Mouse (Mus musculus) embryonic facial prominence, embryonic 12.5 days (tissue): ENCODE results near the gene Dao. TPM values are rescaled to one million over a fixed set of nuclear protein-coding genes. Genes with fewer than 3 reads are reported as not detected.

Experiments
- ATAC-seq: fragments of 200-750 bp; cut with Nextera tagmentation; 2 replicates; pipeline ENCODE4 v1.8.0; 2017; ENCODE audit not compliant: insufficient number of reproducible peaks, insufficient read depth, low FRiP score, low TSS enrichment
- H3K27ac ChIP-seq: fragments of 300-500 bp; sonication (generic); 2 replicates; pipeline ENCODE4 v1.5.1; 2016; ENCODE audit warnings: mild to moderate bottlenecking
- H3K27me3 ChIP-seq: fragments of 300-500 bp; sonication (generic); 2 replicates; pipeline ENCODE4 v1.6.1; 2016; ENCODE audit warnings: mild to moderate bottlenecking, moderate library complexity
- H3K36me3 ChIP-seq: fragments of 300-500 bp; sonication (generic); 2 replicates; pipeline ENCODE4 v1.6.1; 2016; ENCODE audit warnings: mild to moderate bottlenecking
- H3K4me1 ChIP-seq: fragments of 300-500 bp; sonication (generic); 2 replicates; pipeline ENCODE4 v1.6.1; 2016
- H3K4me2 ChIP-seq: fragments of 300-500 bp; sonication (generic); replicated peaks from 2 replicates; pipeline ENCODE4 v1.6.1; 2016; ENCODE audit warnings: mild to moderate bottlenecking, moderate library complexity
- H3K4me3 ChIP-seq: fragments of 300-500 bp; sonication (generic); 2 replicates; pipeline ENCODE4 v1.5.1; 2016; ENCODE audit warnings: mild to moderate bottlenecking
- H3K9ac ChIP-seq: fragments of 300-500 bp; sonication (generic); 2 replicates; pipeline ENCODE4 v1.6.1; 2016; ENCODE audit warnings: mild to moderate bottlenecking, moderate library complexity
- H3K9me3 ChIP-seq: fragments of 300-500 bp; sonication (generic); 2 replicates; pipeline ENCODE4 v1.6.1; 2016; ENCODE audit warnings: mild to moderate bottlenecking, moderate library complexity
- WGBS: fragments of 180-500 bp; shearing (Covaris S2); methylation state at CpG from one replicate; pipeline ENCODE4 v1.1.7; 2016; 5-methylcytosine and 5-hydroxymethylcytosine counted together
- polyA plus RNA-seq: library from polyadenylated mRNA; unstranded; fragments of >200 nt; fragmentation: Nextera tagmentation; extraction: Ambion mirVana; gene quantifications from 2 replicates; pipeline ENCODE4 v1.2.1, GENCODE M21; 2016

Gene Dao
- polyA plus RNA-seq, 1 experiment from 2014 or later = not detected

DNA sequence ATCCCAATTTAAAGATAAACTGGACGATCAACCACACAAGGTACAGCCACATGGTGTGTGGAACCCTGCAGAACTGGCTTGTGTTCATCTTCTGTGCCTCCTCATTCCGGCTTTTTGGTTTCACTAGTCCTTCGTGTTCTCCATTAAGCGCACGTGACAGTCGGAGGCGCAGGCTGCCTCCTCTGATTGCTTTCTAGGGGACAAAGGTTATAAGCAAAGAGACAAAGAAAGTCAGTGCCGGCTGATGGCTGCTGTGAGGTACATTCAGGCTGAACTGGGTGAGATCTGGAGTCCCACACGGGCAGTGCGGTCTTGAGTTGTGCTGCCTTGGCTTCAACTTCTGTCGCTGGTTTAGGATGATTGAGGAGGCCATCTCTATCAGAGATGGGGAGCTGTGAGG is 1.1 kb downstream of the Dao start:
- WGBS = 86% methylated on average over 11 of the region's 11 CpGs
- ATAC-seq = no peak
- Histone ChIP-seq H3K4me2 (no peak overlapping the region), H3K4me3 (no peak overlapping the region), H3K9me3 (no peaks in the 10 kb centered on the region), H3K27me3 (no peaks in the 10 kb centered on the region; the same call in 1 of the 2 replicates), H3K9ac (no peak overlapping the region), H3K27ac (no peak overlapping the region), H3K4me1 (no peaks in the 10 kb centered on the region), H3K36me3 (no peaks in the 10 kb centered on the region)

DNA sequence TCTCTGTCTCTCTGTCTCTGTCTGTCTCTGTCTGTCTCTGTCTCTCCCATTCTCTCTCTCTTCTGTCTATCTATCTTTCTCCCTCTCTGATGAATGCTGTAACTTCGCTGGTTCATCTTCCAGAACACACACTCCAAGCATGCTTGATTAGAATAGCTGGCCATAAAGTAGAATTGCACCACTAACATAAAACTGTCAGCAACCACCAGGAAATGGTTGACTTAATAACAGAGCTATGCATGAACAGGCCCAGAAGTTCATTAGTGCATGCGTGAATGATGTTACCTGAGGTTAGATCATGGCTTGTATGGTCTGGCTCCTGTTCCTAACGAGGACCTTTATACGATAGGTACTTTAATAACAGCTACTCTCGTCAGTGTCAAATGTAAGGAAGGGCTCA is 1.6 kb downstream of the Dao start:
- H3K4me1 ChIP-seq = no peaks in the 10 kb centered on the region
- no peak overlapping the region for H3K9ac ChIP-seq
- no peaks in the 10 kb centered on the region; the same call in 1 of the 2 replicates for H3K27me3 ChIP-seq
- no peaks in the 10 kb centered on the region for H3K9me3 ChIP-seq
- H3K36me3 ChIP-seq = no peaks in the 10 kb centered on the region
- 87% methylated on average over 5 of the region's 5 CpGs for WGBS
- ATAC-seq = no peak
- H3K27ac ChIP-seq = no peak overlapping the region
- H3K4me2 ChIP-seq = no peak overlapping the region
- H3K4me3 ChIP-seq = no peak overlapping the region

DNA sequence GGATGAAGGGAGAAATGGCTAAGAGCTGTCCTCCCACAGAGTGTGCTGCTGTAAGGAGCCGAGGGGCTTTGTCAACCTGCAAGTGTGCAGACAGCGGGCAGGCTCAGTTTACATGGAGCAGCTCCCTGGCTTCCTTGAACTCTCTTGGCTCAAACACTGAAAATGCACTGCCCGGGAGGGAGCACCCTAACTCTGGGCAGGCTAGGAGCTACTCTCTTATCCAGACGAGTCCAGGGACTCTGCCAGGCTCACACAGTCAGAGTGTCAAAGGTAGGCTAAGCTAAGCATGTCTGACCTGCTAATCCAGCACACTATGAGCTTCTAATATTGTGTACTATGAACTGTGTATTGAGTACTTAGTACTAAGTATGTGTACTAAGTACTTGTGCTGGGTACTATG is 3.5 kb downstream of the Dao start:
- WGBS = 77% methylated on average over 4 of the region's 4 CpGs
- ATAC-seq = no peak
- no peak overlapping the region for H3K9ac ChIP-seq

DNA sequence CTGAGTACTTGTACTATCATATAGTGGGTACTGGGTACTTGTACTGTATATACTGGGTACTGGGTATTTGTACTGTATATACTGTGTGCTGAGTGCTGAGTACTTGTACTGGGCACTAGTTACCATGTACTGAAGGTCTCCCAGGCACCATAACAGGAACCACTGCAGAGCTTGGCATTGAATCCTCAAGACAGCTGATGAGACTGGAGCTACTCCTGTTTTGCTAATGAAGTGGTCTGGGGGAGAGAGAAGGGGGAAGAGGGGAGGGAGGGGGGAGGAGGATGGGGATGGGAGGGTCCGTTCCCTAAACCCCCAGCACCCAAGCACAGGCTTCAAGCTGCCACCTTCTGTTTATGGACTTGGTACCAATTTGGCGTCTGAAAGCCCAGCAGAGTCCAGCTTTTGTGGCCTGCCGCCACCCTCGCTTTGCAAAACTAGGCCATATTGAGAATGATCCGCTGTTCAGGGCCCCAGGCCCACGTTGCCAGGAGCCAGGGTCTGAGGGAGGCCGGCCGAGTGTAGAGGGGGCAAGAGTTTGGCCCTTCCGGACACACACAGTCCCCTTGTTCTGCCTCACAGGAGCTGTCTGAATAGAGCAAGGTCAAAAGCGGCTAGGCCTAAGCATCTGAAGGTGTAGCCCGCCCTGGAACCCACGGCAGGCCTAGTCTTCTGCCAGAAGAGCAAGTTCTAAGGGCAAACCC is 4.4 kb downstream of the Dao start:
- 75% methylated on average over 12 of the region's 12 CpGs for WGBS
- Histone ChIP-seq H3K9ac (no peak overlapping the region), H3K4me2 (no peak overlapping the region), H3K27ac (no peak overlapping the region), H3K4me3 (no peak overlapping the region), H3K4me1 (no peaks in the 10 kb centered on the region), H3K36me3 (no peaks in the 10 kb centered on the region), H3K9me3 (no peaks in the 10 kb centered on the region), H3K27me3 (no peaks in the 10 kb centered on the region; the same call in 1 of the 2 replicates)
- no peak for ATAC-seq

More for the DNA sequence above, 3.5 kb downstream of the Dao start:
- Histone ChIP-seq H3K4me2 (no peak overlapping the region), H3K4me3 (no peak overlapping the region), H3K4me1 (no peaks in the 10 kb centered on the region), H3K27me3 (no peaks in the 10 kb centered on the region; the same call in 1 of the 2 replicates), H3K9me3 (no peaks in the 10 kb centered on the region), H3K27ac (no peak overlapping the region), H3K36me3 (no peaks in the 10 kb centered on the region)

DNA sequence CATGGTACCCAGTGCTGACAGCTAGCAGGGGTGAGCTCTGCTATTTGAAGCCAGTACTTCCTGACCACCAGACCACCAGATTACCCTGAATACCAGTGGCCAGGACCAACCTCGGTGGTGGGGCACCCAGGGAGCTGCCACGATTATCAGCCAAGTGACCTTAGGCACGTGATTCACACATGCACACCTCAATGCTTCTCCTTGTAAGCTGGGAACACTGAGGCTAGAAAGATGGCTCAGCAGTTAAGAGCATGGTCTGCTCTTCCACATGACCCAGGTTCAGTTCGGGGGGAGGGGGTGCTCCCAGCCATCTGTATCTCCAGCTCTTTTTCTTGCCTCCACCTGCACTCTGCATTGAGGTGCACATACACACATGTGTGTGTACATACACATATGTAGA is 5.5 kb downstream of the Dao start:
- Histone ChIP-seq H3K9ac (no peak overlapping the region), H3K4me1 (no peaks in the 10 kb centered on the region), H3K27ac (no peak overlapping the region), H3K9me3 (no peaks in the 10 kb centered on the region), H3K27me3 (no peaks in the 10 kb centered on the region), H3K36me3 (no peaks in the 10 kb centered on the region), H3K4me2 (no peak overlapping the region), H3K4me3 (no peak overlapping the region)
- 70% methylated on average over 4 of the region's 4 CpGs for WGBS
- ATAC-seq = no peak

DNA sequence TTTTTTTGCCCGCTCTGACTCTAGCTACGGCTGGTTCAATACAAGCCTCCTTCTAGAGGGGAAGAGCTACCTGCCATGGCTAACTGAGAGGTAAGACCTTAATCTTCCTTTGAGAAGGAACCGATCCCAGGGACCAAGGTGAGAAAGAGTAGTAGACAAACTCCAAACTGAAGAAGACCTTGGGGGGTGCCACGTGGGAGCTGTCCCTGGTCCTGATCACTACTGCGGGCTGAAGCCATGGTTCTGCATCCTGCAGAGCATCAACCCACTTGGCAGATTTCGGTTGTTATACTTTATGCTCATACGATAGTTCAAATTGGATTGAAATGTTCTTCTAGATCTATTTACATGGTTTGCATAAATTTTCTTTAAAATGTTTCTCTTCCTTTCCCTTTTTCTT is 11.6 kb downstream of the Dao start:
- no peak overlapping the region for H3K4me3 ChIP-seq
- H3K9me3 ChIP-seq = no peaks in the 10 kb centered on the region
- no peak overlapping the region for H3K4me2 ChIP-seq
- WGBS = 67% methylated on average over 7 of the region's 7 CpGs
- H3K9ac ChIP-seq = no peak overlapping the region
- no peaks in the 10 kb centered on the region for H3K36me3 ChIP-seq
- H3K27me3 ChIP-seq = no peaks in the 10 kb centered on the region
- ATAC-seq = no peak
- H3K27ac ChIP-seq = no peak overlapping the region
- H3K4me1 ChIP-seq = no peaks in the 10 kb centered on the region

DNA sequence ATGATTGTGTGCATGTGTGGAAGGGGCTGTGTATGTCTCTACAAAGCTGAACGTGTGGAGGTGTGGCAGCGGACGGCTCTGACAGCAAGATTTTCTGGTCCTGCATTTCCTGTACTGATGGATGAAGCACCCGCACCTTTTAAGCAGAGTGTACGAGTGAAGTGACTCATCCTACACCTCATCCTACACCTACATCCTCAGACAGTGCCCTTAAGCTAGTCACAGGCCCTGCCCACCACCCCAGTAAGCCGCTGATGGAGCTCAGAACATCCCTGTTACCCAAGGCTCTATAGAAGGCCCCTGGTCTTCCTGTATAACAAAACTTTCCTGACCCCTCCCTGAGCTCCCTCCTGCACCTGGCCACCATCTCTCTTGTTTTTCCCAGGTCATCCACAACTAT is 20.9 kb downstream of the Dao start:
- Histone ChIP-seq H3K36me3 (no peaks in the 10 kb centered on the region), H3K4me3 (no peak overlapping the region), H3K27me3 (no peaks in the 10 kb centered on the region), H3K9me3 (no peaks in the 10 kb centered on the region), H3K9ac (no peak overlapping the region), H3K27ac (no peak overlapping the region), H3K4me1 (peaks cover 9% of the 10 kb centered on the region; the same call in 1 of the 2 replicates), H3K4me2 (0 out of 2 replicates have a peak overlapping the region, but pooled peaks have one; percentile 22)
- no peak for ATAC-seq
- WGBS = 54% methylated on average over 6 of the region's 6 CpGs

DNA sequence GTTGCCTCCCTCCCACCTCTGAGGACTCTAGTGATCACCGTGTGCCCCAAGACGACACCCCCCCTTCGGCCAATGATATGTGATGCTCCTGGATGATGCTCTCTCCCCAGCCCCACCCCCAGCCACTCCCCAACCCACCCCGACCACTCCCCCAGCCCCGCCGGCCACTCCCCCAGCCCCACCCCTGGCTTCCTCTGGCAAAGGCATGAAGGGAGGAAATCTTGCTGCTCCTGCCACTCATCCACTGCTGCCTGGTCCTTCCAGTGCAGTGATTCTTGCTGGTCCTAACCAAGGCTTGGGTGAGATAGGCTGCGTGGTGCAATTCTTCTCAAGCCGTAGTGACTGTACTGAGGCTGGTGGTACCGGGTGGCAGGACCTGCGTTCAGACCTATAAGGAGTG is 21.4 kb downstream of the Dao start:
- H3K4me1 ChIP-seq = peaks cover 9% of the 10 kb centered on the region; the same call in 1 of the 2 replicates
- H3K4me3 ChIP-seq = no peak overlapping the region
- ATAC-seq = no peak
- no peak overlapping the region for H3K27ac ChIP-seq
- no peaks in the 10 kb centered on the region for H3K36me3 ChIP-seq
- no peaks in the 10 kb centered on the region for H3K9me3 ChIP-seq
- 9% methylated on average over 10 of the region's 10 CpGs for WGBS
- 0 out of 2 replicates have a peak overlapping the region, but pooled peaks have one; percentile 22 for H3K4me2 ChIP-seq
- H3K9ac ChIP-seq = no peak overlapping the region
- no peaks in the 10 kb centered on the region for H3K27me3 ChIP-seq

DNA sequence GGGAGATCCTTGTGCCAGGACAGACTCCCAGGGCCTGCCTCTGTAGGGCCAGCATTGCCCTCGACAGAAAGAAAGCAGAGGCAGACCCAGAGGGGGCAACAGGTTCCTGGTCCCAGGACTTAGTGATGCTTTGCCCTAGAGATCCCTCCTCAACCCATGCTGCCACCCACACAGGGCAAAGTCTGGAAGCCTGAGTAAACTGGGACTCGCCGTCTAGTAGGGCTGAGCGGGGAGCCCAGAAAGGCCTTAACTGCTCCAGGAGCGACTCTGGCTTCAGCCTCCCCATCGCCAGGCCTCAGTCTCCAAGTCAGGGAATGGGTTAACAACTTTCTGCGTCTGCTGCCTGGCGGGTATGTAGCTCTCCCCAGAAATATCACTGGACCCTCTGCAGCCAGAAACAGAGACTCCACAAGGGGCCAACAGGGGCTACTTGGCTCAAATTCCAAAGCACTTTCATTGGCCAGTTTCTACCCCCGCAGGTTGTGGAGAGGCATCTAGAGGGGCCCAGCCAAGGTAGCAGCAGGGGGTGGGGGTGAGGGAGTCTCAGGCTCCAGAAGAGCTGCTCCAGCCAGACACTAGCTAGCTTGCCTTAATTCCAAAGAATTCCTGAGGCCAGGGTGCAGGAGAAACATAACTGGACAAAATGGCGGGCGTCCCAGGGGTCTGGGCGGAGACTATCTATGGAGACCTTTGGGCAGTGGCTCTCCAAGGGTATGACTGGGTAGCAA is 23.9 kb downstream of the Dao start:
- no peaks in the 10 kb centered on the region for H3K27me3 ChIP-seq
- no peaks in the 10 kb centered on the region for H3K9me3 ChIP-seq
- H3K4me1 ChIP-seq = peaks cover 9% of the 10 kb centered on the region; the same call in 1 of the 2 replicates
- no peak overlapping the region for H3K4me2 ChIP-seq
- no peak for ATAC-seq
- 85% methylated on average over 12 of the region's 12 CpGs for WGBS
- no peak overlapping the region for H3K4me3 ChIP-seq
- H3K36me3 ChIP-seq = no peaks in the 10 kb centered on the region
- H3K27ac ChIP-seq = no peak overlapping the region
- H3K9ac ChIP-seq = no peak overlapping the region

DNA sequence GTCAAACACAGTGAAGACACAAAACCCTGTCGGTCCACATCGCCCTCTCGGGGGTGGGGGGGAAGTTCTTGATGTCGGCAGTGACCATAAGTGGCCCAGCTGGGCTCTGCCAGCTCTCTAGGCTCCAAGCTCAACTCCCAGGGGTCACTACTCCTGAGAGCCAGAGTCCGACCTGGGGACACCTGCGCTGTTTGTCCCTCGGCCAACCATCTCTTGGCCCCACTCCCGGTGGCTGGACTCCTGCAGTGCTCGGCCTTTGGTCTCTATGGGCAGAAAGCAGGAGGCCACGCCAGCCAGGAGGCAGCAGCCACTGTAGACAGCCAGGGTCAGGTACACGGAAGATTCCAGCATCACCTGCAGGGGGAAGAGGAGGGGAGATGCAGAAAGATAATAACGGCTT is 24.6 kb downstream of the Dao start:
- Histone ChIP-seq H3K27ac (no peak overlapping the region), H3K4me1 (peaks cover 9% of the 10 kb centered on the region; the same call in 1 of the 2 replicates), H3K36me3 (no peaks in the 10 kb centered on the region), H3K27me3 (no peaks in the 10 kb centered on the region), H3K4me3 (no peak overlapping the region), H3K9ac (no peak overlapping the region), H3K9me3 (no peaks in the 10 kb centered on the region), H3K4me2 (no peak overlapping the region)
- ATAC-seq = no peak
- WGBS = 82% methylated on average over 12 of the region's 12 CpGs

DNA sequence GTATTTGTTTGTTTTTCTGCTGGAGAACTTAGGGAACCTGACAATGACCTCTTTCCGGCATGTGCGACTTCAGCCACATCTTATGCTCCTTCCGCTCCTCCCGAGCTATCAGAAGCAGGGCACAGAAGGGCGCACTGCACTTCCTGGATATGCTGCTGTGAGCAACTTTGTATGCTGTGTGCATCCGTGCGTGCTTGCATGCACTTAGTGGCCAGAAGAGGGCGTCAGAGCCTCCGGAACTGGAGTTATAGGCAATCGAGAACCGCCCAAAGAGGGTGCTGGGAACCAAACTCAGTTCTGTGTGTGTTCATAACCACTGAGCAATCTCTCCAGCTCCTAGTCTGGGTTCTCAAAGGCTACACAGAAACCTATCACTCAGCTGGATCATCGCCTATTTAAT is 27.1 kb downstream of the Dao start:
- no peak overlapping the region for H3K4me3 ChIP-seq
- no peak overlapping the region for H3K27ac ChIP-seq

DNA sequence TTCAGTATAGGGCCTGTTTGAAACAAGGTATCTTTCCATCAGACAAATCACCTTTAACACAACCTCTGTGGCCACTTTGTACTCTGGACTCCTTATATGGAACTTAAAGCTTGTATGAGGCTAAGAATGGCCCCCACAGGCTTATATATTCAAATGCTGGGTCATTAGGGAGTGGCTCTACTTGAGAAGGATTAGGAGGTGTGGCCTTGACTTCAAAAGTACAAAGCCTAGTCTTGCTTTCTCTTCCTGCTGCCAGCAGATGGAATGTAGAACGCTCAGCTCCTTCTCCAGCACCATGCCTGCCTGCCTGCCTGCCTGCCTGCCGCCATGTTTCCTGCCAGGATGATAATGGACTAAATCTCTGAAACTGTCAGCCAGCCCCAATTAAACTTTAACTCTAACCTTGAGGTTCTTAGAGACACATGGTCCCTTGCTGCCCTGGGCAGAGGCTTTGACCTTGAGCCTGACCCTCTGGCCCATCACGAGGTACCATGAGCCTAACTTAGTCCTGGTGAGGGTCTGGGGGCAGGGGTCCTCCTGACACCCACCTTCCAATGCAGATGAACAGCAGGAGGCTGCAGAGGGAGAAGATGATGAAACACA is 28.8 kb downstream of the Dao start:
- Histone ChIP-seq H3K9me3 (no peaks in the 10 kb centered on the region), H3K4me3 (no peak overlapping the region), H3K27ac (no peak overlapping the region), H3K4me1 (peaks cover 16% of the 10 kb centered on the region; the same call in 1 of the 2 replicates), H3K9ac (no peak overlapping the region), H3K36me3 (no peaks in the 10 kb centered on the region), H3K4me2 (no peak overlapping the region), H3K27me3 (no peaks in the 10 kb centered on the region)
- 80% methylated on average over 3 of the region's 3 CpGs for WGBS
- ATAC-seq = no peak

More for the DNA sequence above, 27.1 kb downstream of the Dao start:
- Histone ChIP-seq H3K4me2 (no peak overlapping the region), H3K9ac (no peak overlapping the region), H3K27me3 (no peaks in the 10 kb centered on the region), H3K36me3 (no peaks in the 10 kb centered on the region), H3K4me1 (0 out of 2 replicates have a peak, but pooled peaks cover 3% of the 10 kb centered on the region), H3K9me3 (no peaks in the 10 kb centered on the region)
- WGBS = 89% methylated on average over 12 of the region's 12 CpGs
- no peak for ATAC-seq
